Mouse (Mus musculus): ENCODE measurements at regions not wholly inside any gene's neighbourhood (a gene's known extent, or its start where the extent isn't known, plus 50 kb on each side); places are given as distances from the start of the nearest gene placed in this dataset.

DNA sequence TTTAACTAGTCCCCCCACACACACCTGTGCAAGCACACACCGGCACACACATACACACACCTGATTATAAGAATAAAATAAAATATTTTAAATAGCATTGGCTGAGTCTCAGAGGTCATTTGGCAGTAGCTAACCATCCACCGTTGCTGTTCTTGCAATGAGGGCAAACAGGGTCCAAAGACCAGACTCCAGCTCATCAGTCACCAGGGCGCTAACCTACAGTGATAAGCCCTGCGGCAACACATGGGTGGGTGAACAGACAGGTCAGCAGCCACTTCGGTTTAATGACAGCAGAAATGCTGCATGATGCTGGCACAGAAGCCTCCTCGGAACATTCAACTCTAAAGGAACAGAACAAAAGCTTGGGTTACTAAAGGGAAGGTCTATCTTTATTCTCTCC is 54.9 kb downstream of the Tas2r134 start:
- no peak for ATAC-seq (replicated peaks; ENCODE audit: low FRiP score, low TSS enrichment, poor library complexity, severe bottlenecking)

DNA sequence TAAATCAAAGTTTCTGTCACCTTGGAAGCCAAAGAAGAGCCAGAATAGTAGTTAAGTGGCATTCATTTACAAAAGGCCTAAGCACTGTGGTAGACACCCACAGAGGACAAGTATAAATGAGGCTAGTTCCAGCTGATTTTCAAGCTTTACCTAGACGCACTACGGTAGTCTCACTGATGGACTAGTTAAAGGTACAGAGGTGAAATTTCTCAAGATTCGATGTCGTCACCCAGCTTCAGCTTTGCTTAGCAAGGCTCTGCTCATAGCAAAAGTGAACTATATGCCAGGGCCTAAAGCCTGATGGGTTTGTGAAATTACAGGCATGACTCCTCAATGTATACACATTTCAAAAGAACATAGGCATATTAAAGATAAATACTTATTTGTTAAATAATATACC is 55.4 kb downstream of the Tas2r134 start:
- ATAC-seq (replicated peaks; ENCODE audit: low FRiP score, low TSS enrichment, poor library complexity, severe bottlenecking), result no peak

GRCm38 (mm10) chr2:51705110-51705509 is 77.8 kb downstream of the Tas2r134 start:
- no peak for ATAC-seq (replicated peaks; ENCODE audit: low FRiP score, low TSS enrichment, poor library complexity, severe bottlenecking)

GRCm38 (mm10) chr2:51708701-51709100 is 81.4 kb downstream of the Tas2r134 start:
- ATAC-seq (replicated peaks; ENCODE audit: low FRiP score, low TSS enrichment, poor library complexity, severe bottlenecking), result no peak

DNA sequence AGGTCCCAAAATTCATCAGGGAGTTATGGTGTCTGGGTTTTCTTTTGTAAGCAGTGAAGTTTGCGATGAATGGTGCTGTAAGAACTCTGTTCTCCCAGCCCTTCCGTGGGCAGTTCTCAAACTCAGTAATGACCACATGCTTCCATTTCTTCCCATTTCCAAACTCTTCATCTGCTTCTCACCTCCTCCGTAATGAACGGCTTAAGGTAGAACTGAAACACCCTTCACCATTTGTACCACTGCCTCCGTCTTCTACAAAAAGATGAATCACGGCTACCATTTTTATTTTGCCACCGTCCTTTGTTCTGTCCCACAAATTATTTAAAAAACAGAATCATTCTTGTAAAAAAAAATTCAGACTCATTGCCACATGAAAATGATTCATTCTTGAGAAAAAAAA is 85.3 kb downstream of the Tas2r134 start:
- no peak for ATAC-seq (replicated peaks; ENCODE audit: low FRiP score, low TSS enrichment, poor library complexity, severe bottlenecking)

GRCm38 (mm10) chr2:51730805-51731204 is 103.5 kb downstream of the Tas2r134 start:
- no peak for ATAC-seq (replicated peaks; ENCODE audit: low FRiP score, low TSS enrichment, poor library complexity, severe bottlenecking)

GRCm38 (mm10) chr2:51731703-51732102 is 104.4 kb downstream of the Tas2r134 start:
- no peak for ATAC-seq (replicated peaks; ENCODE audit: low FRiP score, low TSS enrichment, poor library complexity, severe bottlenecking)

DNA sequence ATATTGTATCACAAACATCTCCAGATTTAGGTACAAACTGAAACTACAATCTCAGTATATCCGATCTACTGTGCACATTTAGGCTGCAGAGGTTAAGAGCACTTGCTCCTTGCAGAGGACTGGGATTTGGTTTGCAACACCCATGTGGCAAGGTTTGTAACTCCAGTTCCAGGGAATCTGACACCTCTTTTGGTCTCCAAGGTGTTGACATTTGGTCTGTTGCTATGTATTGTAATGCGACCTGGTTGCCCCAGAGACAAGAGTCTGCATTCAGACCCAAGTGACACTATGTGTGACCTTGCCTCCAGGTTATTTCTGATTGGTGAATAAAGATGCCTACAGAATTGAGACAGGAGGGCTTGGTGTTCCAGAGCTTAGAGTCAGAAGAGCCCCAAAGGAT is 105.0 kb downstream of the Tas2r134 start:
- ATAC-seq (replicated peaks; ENCODE audit: low FRiP score, low TSS enrichment, poor library complexity, severe bottlenecking), result no peak

DNA sequence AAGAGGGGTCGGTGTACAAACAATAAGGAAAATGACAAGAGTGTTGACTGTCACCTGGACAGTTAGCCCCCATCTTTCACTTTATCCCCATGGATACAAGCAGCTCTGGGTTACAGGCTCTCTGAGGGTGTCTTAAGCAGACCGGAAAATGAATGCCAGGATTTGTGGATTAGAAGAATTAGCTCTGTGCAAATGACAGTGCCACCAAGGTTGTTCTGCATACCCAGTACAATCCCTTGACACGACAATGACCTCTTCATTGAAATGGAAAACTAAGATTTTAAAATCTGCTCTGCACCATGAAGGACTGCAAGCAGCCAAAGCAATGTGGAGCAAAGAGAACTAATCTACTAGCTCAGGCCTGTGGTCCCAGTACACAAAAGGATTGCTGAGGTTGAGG is 105.9 kb downstream of the Tas2r134 start:
- no peak for ATAC-seq (replicated peaks; ENCODE audit: low FRiP score, low TSS enrichment, poor library complexity, severe bottlenecking)

DNA sequence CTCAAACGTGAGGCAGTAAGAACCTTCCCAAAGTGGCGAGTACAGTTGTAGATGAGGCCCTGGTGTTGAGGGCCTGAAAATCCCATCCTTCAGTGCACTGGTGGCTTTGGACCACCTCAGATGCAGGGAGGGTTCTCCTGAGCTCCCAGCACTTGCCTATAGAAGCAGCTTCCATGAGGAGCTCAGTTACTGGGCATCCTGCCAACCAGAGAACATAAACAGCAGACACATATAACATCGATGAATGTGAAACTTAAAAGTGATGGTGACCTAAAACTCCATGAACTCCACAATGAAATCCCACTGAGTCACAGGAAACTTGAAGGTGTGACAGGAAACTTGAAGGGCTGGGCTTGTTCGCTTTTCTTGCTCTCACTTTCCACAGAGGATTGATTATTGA is 109.1 kb downstream of the Tas2r134 start:
- ATAC-seq (replicated peaks; ENCODE audit: low FRiP score, low TSS enrichment, poor library complexity, severe bottlenecking), result no peak

DNA sequence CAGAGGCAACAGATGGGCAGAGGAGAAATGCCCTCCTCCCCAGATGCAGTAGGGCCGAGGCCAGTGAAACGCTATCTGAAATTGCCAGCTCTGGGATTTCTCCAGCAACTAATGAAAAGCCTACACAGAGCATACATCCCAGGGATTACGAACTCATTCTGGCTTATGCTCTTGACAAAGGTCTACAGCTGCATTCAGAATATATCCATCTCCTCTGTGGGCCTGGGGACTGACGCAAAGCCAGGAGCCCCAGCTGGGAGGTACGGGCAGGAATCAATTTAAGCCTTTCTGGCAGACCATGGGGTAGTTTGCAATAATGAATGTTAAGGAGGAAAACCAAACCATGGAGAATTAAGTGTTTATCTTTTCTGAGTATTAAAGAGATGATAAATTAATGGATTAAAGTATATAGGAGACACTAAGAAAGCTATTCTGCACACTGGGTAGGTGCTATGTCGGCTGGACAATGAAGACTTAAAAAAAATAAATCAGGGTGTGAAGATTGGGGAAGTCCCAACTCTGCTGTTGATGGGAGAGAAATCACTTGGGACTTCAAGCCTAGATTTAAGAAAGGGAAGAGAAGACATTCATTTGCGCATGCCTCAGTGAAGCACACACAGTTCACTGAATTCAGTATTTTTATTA is 120.5 kb downstream of the Tas2r134 start:
- no peak for ATAC-seq (replicated peaks; ENCODE audit: low FRiP score, low TSS enrichment, poor library complexity, severe bottlenecking)

- no peak for ATAC-seq (replicated peaks; ENCODE audit: low FRiP score, low TSS enrichment, poor library complexity, severe bottlenecking)
Observed at GRCm38 (mm10) chr2:51749247-51749646, 121.9 kb downstream of the Tas2r134 start.

DNA sequence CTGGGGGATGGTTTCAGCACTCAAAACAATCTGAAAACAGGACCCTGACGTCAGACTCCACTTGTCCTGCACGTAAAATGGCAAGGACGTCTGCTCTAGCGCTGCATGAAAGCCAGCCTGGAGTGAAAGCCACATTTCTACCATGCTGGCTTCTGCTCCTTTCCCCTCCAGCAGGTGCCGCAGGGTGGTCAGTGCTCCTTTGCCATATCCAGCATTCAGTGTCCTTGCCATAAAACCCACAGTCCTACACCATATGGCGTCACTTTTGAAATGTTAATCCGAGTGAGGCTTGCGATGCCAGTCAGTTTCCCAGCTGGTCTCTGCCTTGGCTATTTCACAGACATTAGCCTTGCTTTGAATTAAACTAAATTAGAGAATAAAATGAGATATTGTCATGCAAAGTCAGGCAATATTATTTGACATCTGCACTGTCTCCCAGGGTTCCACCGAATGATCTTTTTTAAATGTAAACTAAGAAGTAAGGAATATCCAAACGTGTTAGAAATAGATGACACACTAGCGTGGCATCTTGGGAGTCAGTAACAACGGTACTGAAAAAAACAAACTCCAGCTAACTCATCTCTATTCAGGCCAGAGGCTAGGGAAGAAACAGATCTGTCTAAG is 125.7 kb downstream of the Tas2r134 start:
- ATAC-seq (replicated peaks; ENCODE audit: low FRiP score, low TSS enrichment, poor library complexity, severe bottlenecking), result no peak

GRCm38 (mm10) chr2:51753565-51754031 is 126.3 kb downstream of the Tas2r134 start:
- ATAC-seq (replicated peaks; ENCODE audit: low FRiP score, low TSS enrichment, poor library complexity, severe bottlenecking), result no peak

DNA sequence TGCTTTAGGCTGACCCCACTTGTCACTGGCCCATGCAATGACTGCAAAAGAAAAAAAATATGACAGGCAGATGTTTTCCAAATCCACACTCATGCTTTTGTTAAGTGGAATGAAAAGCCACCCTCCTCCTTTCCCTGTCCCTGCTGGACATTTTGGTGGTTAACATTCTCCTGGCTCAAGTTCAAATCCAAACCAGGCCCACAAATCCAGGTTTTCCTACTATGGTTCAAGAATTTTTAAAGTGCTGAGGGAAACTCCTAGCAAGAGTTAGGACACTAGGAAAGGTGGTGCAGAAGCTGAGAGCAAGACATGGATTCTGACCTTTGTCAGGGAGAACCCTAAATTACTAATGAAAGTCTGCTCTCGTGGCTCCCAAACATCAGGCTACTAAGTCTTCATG is 130.1 kb downstream of the Tas2r134 start:
- ATAC-seq (replicated peaks; ENCODE audit: low FRiP score, low TSS enrichment, poor library complexity, severe bottlenecking), result no peak

- no peak for ATAC-seq (replicated peaks; ENCODE audit: low FRiP score, low TSS enrichment, poor library complexity, severe bottlenecking)
Observed at GRCm38 (mm10) chr2:51758093-51758492, 130.8 kb downstream of the Tas2r134 start.

DNA sequence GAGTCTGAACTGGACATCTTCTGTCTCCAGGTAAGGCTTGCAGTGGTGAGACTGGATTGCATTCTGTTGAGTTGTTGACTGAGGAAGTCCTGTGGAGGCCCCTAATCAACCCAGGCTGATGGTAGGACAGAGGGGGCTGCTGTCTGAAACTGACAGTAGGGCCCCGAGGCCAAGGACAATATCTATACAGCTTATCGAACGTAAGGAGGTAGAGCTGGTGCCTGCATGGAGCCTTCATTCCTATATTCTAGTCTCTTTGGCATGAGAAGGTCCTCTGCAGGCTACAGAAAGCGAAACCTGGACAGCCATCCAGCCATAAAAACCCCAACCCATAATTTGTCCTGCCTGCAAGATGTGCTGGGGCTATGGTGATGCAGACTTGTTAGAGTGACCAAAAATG is 135.6 kb downstream of the Tas2r134 start:
- ATAC-seq (replicated peaks; ENCODE audit: low FRiP score, low TSS enrichment, poor library complexity, severe bottlenecking), result no peak

DNA sequence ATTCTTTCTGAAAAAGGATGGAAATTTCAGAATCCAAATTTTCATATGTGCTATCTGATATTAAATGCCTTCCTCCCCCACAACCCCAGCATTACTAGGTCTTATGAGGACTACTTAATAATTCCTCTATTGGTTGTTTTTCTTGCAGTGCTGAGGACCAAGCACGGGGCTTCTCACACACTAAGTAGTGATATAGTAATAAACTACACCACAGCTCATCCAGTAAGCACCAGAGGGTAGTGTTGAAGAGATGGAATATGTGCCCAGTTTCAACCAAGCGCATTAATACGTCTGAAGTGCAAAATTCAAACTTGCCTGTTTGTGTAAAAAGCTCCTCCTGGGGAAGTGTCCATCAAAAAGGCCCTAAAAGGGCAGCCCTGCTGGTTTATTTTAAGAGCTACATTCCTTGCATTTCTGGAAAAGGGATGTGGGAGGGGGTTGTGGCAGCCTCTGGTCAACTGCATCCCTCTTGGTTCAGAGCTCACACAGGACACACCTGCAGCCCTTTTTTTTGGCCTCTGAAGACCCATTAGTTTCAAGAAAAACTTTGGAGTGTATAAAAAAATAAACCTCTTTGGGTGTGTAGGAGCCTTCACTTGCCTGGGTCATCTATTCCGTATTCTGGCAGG is 140.3 kb downstream of the Tas2r134 start:
- ATAC-seq (replicated peaks; ENCODE audit: low FRiP score, low TSS enrichment, poor library complexity, severe bottlenecking), result no peak

DNA sequence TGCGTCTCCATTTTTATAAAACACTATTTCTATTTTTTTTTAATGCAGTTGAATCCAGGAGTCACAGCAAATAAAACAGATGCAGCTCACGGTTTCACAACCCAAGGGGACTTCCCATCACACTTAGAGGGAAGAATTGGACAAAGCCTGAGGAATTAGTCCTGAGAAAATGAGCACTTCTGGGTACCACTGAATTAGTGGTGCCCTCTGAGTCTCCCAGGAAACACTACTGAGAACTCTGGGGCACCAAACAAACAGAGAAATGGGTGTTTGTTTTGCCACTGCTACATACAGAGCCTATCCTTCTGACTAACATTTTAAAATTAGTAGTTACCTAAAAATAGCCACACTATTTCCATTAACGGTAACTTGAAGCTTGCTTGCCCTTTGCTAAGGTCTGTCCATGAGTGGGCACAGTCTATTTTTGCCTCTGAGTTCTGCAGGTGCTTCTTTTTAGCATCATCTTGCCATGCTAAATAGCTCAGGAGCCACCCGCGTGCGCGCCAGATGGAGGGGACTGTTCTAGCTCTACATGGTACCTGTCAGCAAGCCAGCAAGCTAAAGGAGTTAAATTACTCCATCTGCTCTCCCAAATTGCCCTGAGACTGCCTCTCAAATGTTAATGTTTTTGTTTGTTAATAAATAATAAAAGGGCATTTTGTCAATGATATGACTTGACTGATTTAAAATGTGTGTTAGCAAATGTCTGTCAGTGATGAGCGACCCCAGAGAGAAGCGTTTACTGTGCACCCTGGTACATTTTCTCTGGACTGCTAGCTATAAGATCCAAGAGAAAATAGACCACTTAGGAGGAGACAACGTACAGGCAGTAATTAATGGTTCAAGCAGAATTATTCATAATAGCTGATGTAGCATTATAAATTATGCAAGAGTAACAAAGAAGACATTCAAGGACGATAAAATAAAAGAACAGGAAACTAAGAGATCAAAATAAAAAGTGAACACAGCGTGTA is 141.3 kb downstream of the Tas2r134 start:
- ATAC-seq (replicated peaks; ENCODE audit: low FRiP score, low TSS enrichment, poor library complexity, severe bottlenecking), result no peak

- no peak for ATAC-seq (replicated peaks; ENCODE audit: low FRiP score, low TSS enrichment, poor library complexity, severe bottlenecking)
Observed at GRCm38 (mm10) chr2:51785169-51785568, 149.8 kb downstream of the Rbm43 start.

Measured in megakaryocyte-erythroid progenitor cell, adult 5-6 weeks (primary cell).